Mouse (Mus musculus): ENCODE data around the gene Zcchc7.

The Zcchc7 gene

DNA sequence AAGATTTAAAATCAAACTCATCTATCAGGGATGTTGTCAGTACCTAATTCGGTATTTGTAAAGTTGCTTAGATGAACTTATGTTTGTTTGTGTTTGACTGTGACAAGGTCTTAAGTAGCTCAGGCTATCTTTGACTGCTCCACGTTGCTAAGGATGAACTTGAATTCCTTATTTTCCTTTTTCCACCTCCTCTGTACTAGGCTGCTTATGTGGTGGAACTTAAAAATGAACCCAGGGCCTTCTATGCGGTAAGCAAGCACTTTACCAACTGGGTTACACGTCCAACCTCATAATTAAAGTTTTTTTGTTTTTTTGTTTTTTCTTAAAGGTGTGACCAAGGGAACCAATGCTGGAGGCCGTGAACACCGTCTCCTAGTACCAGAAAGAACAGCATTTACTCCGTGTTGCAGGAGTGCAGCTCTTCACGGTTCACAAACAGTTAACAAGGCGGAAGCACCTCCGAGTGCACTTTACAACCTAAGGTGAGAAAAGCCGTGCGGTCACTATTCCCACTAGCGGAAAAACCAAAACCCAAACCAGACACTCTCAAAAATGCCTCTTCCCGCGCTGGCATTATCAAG is at the start of gene Zcchc7:
TSS of gene Zcchc7 (plus strand) at position 325 of the 581 bp plus-strand sequence.
- in situ Hi-C loops (cut with MboI) = no loop called here

DNA sequence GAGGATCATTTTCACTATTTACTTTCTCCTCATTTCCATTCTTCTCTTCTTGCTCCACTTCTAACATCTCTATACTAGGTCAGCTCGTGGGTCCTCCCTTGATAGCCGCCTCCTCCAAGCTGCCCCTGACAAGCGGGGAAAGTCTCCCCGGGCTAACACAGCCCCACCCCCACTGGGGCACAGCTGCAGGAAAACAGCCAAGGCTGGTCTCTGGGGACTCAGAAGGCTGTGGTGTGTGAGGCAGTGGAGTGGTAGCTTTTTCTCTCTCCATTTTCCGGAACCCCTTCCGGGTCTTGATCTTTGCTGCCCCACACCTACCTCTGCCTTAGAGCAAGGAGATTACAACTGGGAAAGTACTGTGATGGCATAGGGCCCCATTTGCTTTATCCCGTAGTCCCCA is 49.7 kb upstream of the Zcchc7 start:
- in situ Hi-C loops (cut with MboI) = loop anchor here (10.0 kb wide), 1 partner anchor 199 kb away; no protein-coding TSS in a partner anchor

DNA sequence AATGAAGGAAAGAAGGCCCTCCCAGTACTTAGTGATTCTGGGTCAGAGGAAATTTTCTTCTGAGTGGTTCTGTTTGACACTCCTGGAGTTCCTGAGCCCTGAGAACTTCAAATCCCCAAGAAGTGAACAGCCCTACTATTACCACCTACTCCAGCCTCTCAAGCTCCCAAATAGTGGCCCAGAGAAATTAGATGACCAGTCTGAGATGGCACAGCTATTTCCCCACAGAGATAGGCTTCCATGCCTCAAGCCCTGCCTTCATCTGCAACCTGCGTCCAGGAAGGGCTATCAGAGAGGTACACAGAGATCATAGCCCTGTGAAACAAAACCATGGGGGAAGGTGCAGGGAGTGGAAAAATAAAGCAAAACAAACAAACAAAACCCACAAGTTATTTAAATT is 48.8 kb upstream of the Zcchc7 start:
- in situ Hi-C loops (cut with MboI) = loop anchor here (10.0 kb wide), 1 partner anchor 198 kb away; no protein-coding TSS in a partner anchor

DNA sequence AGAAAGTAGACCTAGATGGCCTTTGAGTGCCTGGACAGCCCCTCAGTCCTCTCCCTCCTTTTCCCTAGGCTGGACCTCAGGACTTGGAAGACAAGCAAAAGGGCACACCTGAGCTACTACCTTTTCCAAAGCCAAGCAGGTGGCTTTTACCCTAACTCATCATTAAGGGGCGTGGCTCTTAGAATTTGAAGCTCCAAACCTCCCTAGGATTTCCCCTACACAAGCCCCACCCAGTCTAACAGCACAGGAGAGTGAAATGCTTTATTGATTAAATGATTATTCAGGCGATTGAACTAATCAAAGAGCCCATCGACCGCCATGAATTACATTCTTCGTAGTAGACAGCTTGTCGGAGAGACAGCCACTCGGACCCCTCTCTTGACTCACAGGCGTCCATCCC is 47.4 kb upstream of the Zcchc7 start:
- in situ Hi-C loops (cut with MboI) = loop anchor here (10.0 kb wide), 1 partner anchor 196 kb away; no protein-coding TSS in a partner anchor

DNA sequence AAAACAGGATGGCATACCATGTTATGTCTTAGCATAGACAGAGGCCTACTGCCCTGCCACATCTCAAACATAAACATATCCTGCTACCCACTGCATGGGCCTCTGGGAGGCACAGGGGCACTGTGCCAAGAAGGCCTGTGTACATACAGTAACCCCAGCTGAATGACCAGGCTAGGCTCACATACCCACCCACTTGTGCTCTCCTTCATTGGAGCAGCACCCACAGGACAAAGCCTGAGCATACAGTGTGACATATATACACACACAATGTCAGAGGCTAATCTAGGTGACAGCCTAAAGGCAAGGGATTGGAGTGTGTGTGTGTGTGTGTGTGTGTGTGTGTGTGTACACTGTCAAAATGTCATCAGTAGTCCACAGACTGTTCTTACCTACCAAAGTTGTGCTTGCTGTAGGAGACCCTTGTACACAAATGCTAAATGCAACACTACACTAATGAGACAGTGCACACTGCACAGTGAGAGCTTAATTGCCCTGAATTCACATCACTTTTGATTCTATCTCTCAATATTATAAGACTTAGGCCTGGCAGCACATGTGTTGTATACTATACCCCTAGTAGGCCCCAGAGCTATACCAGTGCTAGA is 46.5 kb upstream of the Zcchc7 start:
- in situ Hi-C loops (cut with MboI) = loop anchor here (10.0 kb wide), 1 partner anchor 196 kb away; no protein-coding TSS in a partner anchor

DNA sequence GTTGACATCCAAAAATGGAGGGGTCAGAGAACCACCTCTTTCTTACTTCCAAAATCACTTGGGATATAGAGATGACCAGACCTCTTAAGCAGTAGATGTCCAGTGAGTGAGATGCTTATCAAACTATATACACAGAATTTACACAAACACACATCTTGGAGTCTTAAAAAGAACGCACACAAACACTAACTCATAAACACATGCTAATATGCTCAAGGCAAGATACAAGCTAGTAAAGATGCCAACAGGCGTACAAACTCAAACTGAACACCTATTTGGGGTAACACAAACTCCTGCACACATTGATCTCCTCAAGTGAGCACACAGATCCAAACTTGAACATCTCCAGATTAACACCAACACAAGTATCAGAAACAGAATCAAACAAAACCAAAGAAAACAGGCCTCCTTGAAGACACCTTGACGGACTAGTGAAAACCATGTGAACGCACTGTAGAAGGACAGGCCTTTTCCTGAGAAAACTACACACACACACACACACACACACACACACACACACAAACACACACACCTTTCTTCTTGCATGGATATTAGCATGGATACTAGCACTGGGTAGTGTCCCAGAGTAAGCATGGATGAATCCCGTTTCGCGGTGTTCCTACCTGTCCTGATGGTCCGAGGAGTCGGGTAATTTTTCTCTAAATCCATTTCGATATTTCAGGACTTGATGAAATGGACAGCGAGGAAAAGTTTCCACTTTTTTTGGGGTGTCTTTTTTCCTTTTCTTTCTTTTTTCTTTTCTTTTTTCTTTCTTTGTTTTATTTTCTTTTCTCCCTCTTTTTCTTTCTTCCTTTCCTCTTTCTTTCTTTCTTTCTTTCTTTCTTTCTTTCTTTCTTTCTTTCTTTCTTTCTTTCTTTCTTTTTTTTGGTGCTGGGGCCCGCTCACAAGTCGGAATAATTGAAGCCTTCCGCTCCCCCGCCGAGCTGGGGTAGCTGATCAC is 45.7 kb upstream of the Zcchc7 start, which contains the start of gene Pax5:
TSS of gene Pax5 (minus strand) at position 748 of the 961 bp plus-strand sequence.
- in situ Hi-C loops (cut with MboI) = loop anchor here (10.0 kb wide), 1 partner anchor 195 kb away; no protein-coding TSS in a partner anchor

DNA sequence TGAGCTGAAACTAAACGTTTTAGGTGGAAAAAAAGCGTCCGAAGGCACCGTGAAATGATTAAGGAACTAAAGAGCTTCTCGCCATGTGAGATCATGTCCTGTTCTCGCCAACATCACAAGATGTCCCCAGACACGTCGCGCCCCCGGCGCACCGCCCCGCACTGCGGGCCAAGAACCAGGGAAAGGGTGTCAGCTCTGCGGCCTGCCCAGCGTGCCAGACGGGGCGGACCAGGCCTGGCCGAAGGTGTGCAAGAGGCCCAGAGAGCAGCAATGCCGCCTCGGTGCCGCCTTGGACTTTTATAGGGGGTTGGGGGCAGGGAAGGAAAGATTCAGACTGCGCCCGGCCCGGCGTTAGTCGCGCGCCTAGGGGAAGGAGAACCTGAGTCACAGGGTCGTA is 45.0 kb upstream of the Zcchc7 start:
- in situ Hi-C loops (cut with MboI) = no loop called here

DNA sequence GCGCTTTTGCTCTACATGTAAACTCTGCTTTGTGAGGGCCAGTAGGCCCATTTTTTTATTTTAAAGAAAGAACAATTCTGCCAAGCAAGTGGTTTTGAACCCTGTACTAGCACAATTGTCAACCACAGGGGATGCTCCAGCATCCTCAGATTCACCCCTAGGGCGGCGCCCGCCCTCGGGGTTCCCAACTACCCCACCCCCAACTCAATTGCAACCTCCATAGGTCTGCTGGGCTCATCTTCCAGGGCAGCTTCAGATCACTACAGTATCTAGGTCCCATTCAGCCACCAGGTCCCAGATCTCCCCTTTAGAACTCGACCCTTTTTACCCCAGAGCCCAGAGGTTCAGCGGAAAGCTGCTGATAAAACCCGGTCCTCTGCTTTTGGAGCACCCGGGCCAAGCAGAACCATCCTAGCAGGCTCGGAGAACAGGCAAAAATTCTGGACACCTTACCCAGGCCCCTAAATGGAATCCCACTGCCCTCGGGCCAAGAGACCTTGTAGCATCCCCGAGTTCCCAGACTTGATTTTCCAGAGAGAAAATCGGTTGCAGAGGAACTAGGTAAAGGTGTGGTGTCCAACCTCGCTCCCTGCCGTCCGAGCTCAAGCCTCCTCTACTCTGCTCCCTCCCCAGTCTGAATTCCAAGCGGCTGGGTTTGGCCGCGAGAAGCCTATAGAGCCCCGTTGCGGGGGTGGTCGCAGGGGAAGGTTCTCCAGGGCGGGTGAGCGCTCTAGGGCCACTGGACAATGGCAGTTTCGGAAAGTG is 44.4 kb upstream of the Zcchc7 start:
- in situ Hi-C loops (cut with MboI) = no loop called here

DNA sequence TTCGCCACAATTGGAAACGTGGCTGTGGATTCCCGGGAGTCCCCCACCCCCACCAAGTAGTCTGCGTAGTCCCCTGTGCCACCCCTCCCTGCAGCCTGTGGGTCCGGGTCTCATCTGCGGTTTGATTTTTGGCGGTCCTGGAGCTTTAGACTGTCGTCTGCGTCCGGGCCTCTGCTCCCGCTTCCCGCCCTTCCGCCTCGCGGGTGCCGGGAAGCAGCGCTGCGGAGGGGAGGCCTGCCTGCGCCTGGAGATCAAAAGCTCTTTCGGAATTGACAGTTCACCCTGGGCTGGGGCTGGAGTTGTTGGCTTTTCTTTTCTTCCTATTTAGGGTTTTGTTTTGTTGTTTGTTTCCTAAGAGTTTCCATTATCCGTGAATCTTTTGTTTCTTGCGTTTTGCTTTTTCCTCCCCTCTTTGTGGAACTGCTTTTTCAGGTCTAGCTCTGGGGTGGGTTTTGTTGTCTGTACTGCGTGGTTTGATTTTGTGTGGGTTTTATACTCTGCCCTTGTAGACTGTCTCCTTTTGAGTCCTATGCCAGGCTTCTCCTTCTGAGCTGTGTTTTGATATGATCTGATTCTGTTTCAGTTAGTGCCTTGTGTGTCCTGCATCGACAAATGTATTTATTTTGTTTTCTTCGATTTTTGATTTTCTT is 43.5 kb upstream of the Zcchc7 start:
- in situ Hi-C loops (cut with MboI) = no loop called here

DNA sequence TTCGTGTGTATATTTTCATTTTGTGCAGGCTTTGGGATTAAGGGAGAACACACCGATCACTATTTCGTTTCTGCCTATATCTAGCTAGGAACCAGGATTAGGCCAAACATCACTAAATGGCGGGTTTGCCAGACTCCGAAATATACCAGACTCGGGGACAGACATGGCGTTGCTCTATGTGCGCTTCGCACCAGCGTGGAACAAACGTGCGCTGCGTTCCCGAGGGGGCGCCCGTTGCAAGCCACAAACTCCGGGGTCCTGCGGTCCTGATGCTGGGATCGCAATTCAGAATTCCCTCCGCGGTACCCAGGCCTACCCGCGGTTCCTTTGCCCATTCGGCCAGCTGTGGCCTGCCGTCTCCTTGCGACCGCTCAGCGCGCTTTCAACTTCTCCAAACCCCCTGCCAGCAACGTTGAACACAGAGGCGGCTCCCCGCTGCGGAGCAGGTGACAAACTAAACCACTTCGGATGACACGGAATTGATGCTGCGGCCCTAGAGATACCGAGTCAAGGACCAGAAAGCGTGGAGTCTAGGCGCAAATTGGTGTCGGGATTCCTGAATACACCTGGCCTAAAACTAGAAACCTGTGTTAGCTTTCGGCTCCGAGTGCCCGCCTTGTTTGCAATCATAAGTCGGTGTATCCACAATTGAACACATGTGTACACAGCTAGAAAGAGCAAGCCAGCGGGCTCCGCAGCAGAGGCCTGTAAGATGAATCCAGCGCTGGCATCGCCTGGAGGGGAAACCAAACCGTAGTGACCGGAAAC is 42.7 kb upstream of the Zcchc7 start:
- in situ Hi-C loops (cut with MboI) = no loop called here

DNA sequence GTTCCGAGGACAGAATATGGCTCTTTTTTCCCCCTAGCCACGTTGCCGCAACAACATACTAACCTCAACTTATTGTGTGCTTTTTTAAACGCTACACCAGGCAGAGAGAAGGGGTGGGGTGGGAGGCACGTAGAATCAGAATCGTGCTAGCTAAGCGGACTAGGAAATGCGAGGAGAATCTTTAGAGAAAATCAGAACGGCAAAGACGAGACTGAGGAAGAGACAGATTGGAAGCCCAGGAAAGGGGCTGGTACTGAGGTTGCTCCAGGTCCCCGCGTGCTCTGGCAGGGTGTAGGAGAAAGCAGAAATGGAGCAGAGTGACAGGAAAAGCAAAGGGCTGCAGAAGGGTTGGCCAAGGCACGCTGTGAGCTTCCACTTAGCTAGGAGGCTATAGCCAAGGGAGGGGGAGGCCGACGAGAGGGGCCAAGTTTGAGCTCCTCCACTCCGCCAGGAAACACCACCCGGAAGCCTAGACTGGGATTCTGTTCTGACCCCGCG is 42.1 kb upstream of the Zcchc7 start:
- in situ Hi-C loops (cut with MboI) = no loop called here

DNA sequence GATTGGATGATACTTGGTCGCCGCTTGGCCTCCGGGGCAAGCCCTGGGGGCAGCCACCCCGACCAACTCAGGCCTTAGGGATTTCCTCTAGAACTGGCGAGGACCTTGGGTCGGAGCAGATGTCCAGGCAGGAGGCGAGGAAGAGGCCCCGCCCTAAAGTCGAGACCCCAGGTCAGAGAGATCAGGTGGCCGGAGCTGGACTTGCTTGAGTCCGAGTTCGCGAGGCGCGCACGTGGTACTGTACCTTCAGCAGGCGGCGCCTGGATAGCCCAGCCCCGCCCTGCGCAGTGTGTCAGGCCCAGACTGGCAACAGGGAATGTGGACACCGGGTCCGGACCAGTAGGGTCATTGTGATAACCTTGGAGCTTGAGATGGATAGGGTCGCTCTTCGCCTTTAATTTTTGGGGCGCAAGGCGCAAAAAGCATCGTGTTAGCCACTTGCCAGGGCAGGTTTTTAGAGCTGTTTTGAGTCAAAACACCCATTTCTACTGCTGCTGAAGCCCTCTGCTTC is 41.5 kb upstream of the Zcchc7 start:
- in situ Hi-C loops (cut with MboI) = no loop called here

DNA sequence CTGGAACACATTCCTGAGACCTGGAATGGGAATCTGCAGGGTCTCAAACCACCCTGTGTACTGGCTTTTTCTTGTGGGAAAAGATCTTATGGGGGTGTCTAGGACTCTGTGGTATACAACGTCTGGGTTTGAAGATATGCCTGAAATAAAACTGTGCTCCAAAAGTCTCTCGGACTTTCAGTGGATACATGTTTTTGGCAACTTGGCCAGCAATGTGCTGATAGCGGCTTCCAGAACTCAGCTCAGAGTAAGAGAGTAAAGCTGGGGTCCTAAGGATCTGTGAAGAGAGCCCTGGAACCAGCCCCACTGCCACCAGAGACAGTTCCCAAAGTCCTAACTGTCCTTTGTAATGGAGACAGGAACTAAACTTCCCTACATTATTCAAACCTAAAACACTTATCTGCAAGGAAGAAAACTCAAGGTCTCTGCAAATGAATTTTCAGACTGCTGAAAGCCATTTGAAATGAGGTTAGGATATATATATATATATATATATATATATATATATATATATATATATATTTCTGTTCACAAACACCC is 40.0 kb upstream of the Zcchc7 start:
- in situ Hi-C loops (cut with MboI) = no loop called here

DNA sequence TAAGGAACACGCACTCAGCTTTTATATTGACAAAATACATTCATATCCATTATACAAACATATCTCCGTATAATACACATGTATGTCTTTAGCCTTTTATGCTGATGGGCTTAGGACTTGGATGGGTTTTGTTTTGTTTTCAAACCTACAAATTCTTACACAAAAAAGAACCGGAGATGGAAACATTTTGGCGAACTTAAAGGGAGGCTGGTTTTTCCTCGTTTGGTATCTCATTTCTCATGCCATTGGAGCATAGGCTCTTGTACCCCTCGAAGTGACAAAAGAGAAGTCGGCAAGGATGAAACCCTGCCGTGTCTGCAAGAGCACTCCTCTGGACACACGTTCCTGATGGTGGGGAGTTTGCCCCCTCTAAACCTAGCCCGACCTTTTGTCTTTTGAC is 39.3 kb upstream of the Zcchc7 start:
- in situ Hi-C loops (cut with MboI) = no loop called here

DNA sequence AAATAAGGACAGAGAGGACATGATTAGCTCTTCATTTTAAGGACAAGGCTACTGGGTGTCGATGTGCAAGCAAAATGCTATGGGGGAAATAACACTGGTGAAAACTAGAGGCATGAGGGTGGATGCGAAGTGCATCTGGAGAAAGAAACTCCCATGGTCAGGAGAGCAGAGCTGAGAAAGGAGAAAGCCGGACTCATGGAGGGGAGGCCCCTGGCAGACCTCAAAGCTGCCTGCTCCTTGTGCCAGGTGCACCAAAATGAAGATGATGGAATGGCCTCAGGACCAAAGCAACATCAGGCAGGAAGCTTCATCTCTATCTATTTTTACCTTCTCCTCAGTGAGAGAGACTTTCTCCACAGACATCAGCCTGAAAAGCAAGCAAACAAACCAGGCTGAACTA is 38.0 kb upstream of the Zcchc7 start:
- in situ Hi-C loops (cut with MboI) = no loop called here

DNA sequence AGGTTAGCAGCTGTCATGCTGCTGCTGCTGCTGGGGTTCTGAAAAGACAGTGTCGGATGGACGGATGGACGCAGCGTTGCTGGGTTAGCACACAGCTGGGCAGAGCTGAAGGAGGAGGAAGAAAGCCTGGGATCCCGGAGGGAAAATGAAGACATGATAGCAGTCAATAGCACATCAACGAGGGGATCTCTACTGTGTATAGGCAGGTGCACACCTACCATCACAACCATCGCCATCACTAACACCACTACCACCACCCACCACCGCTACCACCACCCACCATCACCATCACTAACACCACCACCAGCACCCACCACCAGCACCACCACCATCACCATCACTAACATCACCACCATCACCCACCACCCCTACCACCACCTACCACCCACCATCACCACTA is 35.6 kb upstream of the Zcchc7 start:
- in situ Hi-C loops (cut with MboI) = no loop called here

DNA sequence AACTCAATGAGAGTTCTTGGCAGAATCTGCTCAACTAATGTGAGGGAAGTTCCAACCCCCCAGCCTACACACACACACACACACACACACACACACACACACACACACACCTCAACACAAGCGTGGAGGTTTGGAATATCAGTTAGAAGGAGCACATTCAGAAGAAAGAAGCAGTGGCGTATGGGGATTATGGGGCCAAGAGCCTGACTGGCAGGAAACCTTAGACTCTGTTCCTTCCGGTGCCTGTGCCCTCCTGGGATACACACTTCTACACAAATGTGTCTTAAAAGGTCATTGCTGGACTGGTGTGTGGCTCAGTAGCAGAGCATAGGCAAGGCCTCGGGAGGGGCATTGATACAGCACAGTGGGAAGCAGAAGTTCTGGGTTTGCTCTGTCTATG is 34.4 kb upstream of the Zcchc7 start:
- in situ Hi-C loops (cut with MboI) = no loop called here

DNA sequence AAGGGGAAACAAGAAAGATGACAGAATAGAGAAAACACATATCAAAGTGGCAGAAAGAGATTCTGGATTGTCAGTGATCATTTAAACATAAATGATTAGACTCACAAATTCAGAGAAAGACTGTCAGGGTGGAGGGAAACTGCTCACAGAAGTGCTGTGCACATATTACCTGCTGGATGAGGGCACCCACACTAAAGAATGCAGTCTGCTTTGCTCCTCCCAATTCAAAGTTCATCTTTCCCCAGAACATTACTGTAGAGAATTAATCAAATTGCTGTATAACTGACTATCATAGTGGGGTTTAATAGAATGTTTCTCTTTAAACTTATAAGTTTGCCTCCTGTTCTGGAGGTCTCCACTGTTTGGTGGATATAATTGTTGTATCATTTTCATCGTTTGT is 15.2 kb upstream of the Zcchc7 start:
- in situ Hi-C loops (cut with MboI) = no loop called here

DNA sequence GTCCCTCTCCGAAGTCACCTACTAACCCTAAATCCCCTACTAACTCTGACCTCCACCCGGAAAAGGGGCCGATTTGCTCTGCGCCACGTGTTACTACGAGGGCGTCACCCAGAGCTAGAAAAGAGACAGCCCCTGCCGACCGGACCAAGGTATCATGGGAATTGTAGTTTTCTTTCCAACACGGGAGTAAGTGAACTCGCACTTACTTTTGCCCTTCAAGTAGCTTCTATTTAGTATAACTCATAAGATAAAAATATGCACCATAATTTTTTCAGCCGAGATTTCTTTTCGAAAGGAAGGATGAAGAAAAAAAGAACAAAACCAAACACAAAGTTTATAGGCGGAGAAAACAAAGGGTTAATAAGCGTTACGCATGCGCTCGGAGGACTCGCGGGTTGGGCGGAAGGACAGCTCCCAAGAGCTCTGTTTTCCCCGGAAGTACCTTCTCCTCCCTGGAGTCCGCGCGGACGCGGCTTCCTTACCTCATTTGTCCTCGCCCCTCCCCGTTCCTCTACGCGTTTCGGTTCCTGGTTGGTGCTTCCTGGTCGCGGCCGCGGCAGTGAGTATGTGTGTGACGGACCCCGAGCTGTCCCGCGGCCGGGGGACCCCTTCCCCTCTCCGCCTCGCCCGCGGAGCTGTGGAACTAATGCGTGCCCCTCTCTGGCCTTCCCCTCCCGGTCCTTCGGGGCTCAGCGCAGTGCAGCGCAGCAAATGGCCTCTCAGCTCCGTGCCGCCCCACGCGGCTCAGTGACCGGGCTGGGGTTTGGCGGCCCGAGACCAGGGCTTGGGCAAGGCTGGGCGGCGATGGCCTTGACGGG is 666 bp downstream of the Zcchc7 start:
- in situ Hi-C loops (cut with MboI) = no loop called here

Data from mature B cell (primary cell).